Mouse (Mus musculus) frontal cortex, postnatal 14 days (tissue): ENCODE measurements at regions not wholly inside any gene's neighbourhood (a gene's known extent, or its start where the extent isn't known, plus 50 kb on each side); places are given as distances from the start of the nearest gene placed in this dataset.

Experiments used
- DNase-seq, 2 experiments: peaks; one replicate each; pipeline ENCODE4 v3.0.0; 2022; ENCODE audit warnings: low spot score in 2 of 2

DNA sequence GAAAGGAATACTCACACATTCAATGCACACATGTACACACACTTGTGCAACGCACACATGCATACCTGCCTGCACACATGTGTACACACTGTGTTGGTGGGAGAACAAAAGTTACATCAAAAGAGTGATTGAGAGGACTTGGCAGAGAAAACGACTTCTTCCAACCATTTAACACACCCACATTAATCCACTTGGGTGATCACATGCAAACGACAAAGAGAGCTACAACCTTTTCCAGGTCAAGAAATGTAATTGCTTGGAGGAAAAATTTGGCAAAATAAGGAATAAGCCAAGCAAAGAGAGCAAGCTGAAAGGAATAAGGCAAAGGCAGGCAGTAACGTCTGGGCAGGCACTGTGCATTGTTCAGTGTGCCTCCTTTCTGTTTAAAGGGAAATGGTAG is 67.3 kb downstream of the C1d start:
- DNase-seq, result no peak

GRCm38 (mm10) chr11:17325731-17326646 is 68.6 kb downstream of the C1d start:
- DNase-seq, result no peak

DNA sequence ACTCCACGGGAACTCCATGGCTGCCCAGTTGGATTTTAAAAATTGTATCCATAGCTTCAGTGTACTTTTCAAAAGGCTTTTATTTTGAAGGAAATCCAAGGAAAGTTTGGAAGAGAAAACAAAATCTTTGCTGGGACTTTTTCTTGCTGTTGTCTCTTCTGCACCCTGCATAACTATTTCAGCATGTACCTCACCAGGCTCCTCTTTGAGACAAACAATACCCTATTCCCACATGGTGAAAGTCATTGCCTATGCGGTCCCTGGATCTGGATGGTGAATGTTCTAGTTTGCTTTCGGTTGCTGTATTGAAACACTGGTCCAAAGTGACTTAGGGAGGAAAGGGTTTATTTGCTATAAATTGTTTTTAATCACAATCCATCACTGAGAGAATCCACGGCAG is 69.3 kb downstream of the C1d start:
- DNase-seq, result no peak

- DNase-seq, result no peak
Measured at GRCm38 (mm10) chr11:17351476-17351875, 94.1 kb downstream of the C1d start.

DNA sequence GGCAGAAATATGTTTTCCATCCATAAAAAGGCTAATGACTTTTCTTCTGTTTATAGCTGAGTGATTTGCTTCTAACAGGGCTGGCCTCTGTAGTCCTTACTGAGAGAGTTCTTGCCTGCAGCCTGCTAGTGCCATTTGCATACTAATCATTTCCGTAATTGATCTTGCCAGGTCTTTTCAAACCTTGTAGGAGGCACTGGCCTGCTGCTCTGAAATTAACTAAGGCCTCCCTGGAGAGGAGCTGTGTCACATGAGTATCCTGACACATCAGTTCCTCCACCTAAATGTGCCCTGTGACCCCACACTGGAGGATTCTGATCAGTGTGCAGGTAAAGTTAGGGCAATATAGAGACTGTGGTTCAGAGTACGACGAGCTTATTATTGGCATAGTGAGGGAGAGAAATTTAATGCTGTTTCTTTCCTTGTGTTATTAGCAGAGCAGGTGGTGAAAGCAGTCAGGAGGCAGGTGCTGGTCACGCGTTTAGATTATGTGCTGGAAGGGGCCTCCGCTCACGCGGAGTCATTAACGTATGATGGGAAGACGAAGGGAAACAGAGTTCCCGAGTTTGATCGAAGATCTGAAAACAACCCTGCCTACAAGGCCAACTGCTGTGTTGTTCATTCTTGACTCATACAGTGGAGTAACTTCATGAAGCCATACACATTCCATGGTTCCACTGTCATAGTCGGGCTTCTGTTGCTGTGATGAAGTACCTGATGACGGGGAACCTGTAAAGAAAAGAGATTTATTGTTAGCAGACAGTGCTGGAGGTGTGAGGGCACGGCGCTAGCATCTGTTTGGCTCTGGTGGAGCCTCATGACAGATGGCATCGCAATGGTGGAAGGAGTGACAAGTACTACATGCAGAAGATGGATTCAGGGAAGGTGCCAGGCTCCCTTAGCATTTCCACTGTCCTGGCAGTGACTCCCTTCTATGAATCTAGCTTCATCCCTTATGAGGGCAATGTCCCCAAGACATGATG is 95.1 kb downstream of the C1d start:
- DNase-seq, result no peak

- no peak for DNase-seq
Measured at GRCm38 (mm10) chr11:17359698-17360254, 102.4 kb downstream of the C1d start.

DNA sequence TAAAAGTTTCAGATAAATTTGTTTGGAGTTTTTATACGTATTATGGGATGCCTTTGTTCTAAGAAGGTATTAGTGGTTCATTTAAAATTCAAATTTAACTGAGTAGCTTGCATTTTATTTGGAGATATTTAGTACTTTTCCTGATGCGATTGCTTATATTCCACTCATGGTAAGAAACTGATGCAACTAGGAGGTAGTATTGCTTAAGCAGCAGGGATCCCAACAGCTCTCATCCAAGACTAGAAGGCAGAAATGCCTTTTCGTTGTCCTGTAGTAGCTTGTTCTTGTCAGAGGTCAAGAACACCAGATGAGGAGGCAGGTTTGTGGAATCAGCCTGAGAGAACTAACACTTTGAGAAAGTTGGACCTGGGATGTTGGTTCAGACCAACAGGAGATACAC is 120.5 kb downstream of the C1d start:
- DNase-seq, result no peak

GRCm38 (mm10) chr11:17386756-17387155 is 129.4 kb downstream of the C1d start:
- peak in 1 of 2 experiments; percentile 6 for DNase-seq

DNA sequence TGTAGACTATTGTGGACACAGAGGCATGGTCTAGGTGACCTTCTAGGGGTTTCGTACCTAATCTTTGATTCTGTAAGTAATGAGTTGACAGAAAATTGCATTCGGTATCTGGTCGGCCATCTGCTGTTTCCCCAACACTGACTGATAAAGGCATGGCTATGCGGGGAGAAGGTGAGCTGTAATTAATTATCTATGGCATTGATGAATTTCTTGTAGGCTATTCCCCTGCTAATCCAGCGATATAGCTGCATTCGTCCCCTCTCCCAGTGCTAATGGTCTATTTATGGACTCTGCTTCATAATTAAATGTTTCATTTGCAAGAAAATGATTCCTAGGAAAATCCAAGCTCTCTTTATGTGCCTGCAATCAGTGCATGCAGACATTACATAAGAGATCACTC is 136.5 kb downstream of the C1d start:
- DNase-seq, result no peak

- no peak for DNase-seq
Measured at GRCm38 (mm10) chr11:17414531-17414930, 157.2 kb downstream of the C1d start.

- DNase-seq, result no peak
Measured at GRCm38 (mm10) chr11:17415144-17415543, 157.8 kb downstream of the C1d start.

DNA sequence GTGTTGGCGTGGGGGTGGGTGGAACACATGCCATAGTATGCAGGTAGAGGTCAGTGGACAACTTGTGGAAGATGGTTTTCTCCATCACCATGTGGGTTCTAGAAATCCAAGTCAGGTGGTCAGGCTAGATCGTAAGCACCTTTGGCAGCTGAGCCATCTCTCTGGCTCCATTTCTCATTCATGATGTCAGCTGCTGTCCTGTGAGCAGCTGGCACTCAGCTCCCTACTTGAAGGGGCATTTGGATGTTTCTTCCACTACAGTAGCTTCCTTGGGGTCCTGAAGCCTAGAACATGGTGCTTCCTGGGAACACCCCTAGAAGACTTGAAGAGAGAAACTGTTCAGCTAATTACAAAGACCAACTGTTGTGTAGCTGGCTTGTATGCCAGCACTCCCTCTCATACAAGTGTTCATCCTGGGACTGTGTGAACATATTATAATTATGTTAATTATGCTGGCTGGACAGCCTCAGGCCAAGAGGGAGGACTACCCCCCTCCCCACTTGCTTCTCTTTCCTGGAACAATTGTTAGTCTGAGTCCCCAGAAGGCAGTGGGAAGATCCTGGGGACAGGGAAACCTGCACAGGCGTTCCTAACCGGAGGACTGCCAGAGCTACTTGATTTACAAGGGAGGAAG is 160.4 kb downstream of the C1d start:
- no peak for DNase-seq

DNA sequence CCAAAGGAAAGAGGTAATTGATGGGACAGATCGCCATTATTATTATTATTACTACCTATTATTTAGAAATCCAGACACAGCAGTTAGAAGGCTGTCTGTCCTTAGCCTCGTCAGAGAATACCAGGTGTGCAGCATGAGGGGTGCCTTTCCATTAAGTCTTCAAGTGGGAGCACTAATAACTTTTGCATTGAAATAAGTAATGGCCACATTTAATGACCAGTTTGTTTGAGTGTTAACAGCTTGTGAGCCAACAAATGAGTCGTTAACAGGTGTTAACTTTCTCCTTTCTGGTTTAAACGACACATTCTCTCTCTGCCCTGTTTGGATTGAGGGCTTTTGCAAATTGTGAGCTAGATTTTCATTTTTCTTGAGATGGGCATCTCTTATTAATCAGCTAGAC is 184.8 kb downstream of the C1d start:
- no peak for DNase-seq

GRCm38 (mm10) chr11:17449289-17449688 is 191.9 kb downstream of the C1d start:
- no peak for DNase-seq

GRCm38 (mm10) chr11:17450360-17451045 is 193.1 kb downstream of the C1d start:
- DNase-seq, result no peak

- DNase-seq, result no peak
Measured at GRCm38 (mm10) chr11:17451451-17451850, 194.1 kb downstream of the C1d start.

DNA sequence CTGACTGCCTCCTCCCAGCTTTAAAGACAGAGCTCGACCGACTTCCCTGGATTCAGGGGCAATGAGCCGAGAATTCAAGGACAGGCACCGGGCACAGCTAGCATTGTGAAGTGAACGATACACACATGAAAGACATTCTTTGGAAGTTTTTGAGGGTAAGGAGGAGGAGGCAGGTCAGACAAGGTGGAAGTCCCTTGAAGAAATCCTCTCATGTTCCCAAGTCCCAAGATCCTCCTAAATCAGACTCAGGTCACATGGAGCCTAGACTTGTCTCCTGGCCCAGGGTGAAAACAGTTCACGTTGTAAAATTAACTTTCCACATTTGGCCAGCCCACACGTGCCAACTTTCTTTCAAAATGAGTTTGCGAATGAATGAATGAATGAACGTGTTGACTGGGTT is 196.2 kb downstream of the C1d start:
- no peak for DNase-seq

GRCm38 (mm10) chr11:17458946-17459345 is 201.6 kb downstream of the C1d start:
- DNase-seq, result no peak

DNA sequence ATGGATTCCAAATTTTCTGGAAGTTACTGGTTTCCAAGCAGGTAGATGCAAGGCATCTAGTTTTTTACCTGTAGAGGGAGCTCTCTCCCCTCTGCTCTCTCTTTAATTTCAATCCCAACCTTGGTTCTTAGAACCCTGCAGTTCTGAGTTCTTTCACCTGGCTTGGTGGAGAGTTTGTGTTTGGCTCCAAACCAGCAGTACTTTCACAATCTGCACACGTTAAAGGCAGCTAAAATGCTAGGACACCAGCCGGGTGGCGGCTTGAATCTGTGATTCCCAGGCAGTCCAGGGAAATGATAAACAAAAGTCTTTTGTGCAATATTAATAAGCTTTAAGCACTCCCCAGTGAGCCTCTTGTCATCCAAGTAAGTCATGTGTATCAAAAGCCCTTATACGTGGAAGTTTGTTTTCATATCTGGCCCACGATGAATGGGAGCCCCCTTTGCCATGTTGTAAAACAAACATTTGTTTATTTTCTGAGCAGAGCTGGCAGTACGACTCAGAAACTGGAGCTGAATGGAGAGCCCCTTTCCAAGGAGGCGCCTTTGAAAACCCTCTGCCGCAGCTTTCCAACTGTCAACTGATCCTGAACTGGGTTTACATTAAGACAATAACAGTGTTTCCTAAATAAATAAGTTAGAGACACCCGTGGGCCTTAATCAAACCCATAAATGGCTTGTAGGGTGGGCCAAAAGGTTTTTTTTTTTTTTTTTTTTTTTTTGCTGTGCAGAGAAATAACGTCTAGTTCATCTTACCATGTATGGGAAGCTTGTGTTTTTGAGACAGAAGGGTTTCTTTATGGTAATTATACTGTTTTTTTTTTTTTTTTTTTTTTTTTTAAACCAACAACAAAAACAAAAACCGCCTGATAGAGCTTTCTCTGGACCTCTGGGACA is 202.9 kb downstream of the C1d start:
- DNase-seq, result no peak

- DNase-seq, result no peak
Measured at GRCm38 (mm10) chr11:17460920-17461279, 203.5 kb downstream of the C1d start.
